Mouse (Mus musculus): ENCODE measurements around the gene Tbc1d2.

Tbc1d2 gene

GRCm38 (mm10) chr4:46650086-46650753, at the start of gene Tbc1d2:
Gene Tbc1d2 (minus strand): TSS chr4:46650209.
- peak within 1 kb of the TSS; percentile 90 for H3K4me3 ChIP-seq (replicated peaks; ENCODE audit: low read length)
- H3K9me3 ChIP-seq (ENCODE audit: low read length) = no peaks in the 10 kb centered on the region
- peaks cover 22% of the 10 kb centered on the region for H3K27me3 ChIP-seq (ENCODE audit: insufficient read depth, low read length)
- H3K4me1 ChIP-seq (replicated peaks; ENCODE audit: low read depth, low read length) = peaks cover 21% of the 10 kb centered on the region
- no peaks in the 10 kb centered on the region; the same call in 1 of the 2 replicates for H3K36me3 ChIP-seq (ENCODE audit: insufficient read depth, low read length)
- TF ChIP-seq CTCF (conservative IDR thresholded peaks at IDR 0.05; ENCODE audit: low read length) (no peak), POU5F1 (IDR thresholded peaks at IDR 0.05; ENCODE audit: borderline replicate concordance, low read length) (no peak), NANOG (IDR thresholded peaks at IDR 0.05; ENCODE audit: borderline replicate concordance, low read length) (no peak)

DNA sequence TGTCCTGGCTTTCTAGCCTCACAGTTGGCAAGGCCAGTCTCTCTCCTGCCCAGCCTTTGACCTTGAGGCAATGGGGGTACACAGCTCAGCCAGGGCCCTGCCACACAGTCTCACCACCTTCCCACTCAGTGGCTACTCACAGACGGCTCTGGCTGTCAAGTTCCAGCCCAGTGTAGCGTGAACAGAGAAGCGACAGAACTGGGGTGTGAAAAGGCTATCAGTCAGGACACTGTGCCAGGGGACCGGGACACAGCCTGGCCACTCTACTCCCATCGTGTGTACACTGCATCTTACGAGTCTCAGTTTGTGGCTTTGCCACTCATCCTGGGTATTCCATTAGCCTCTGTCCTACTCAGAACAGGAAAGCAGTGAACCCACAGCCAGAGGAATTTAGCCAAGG, 46.5 kb upstream of the Tbc1d2 start:
- no peak for TF ChIP-seq NANOG (IDR thresholded peaks at IDR 0.05; ENCODE audit: borderline replicate concordance, low read length)
- no peak for TF ChIP-seq CTCF (conservative IDR thresholded peaks at IDR 0.05; ENCODE audit: low read length)
- no peak for TF ChIP-seq POU5F1 (IDR thresholded peaks at IDR 0.05; ENCODE audit: borderline replicate concordance, low read length)
- H3K27me3 ChIP-seq (ENCODE audit: insufficient read depth, low read length) = peaks cover 11% of the 10 kb centered on the region; the same call in 1 of the 2 replicates
- H3K36me3 ChIP-seq (ENCODE audit: insufficient read depth, low read length) = no peaks in the 10 kb centered on the region
- peaks cover 9% of the 10 kb centered on the region for H3K4me1 ChIP-seq (replicated peaks; ENCODE audit: low read depth, low read length)
- no peak overlapping the region for H3K4me3 ChIP-seq (replicated peaks; ENCODE audit: low read length)
- peaks cover 2% of the 10 kb centered on the region for H3K9me3 ChIP-seq (ENCODE audit: low read length)

GRCm38 (mm10) chr4:46690565-46690964, 40.6 kb upstream of the Tbc1d2 start:
- H3K4me1 ChIP-seq (replicated peaks; ENCODE audit: low read depth, low read length) = peaks cover 7% of the 10 kb centered on the region
- H3K36me3 ChIP-seq (ENCODE audit: insufficient read depth, low read length) = no peaks in the 10 kb centered on the region
- H3K27me3 ChIP-seq (ENCODE audit: insufficient read depth, low read length) = peaks cover 23% of the 10 kb centered on the region
- no peak for TF ChIP-seq POU5F1 (IDR thresholded peaks at IDR 0.05; ENCODE audit: borderline replicate concordance, low read length)
- no peak for TF ChIP-seq NANOG (IDR thresholded peaks at IDR 0.05; ENCODE audit: borderline replicate concordance, low read length)
- TF ChIP-seq CTCF (conservative IDR thresholded peaks at IDR 0.05; ENCODE audit: low read length) = no peak
- peaks cover 6% of the 10 kb centered on the region for H3K9me3 ChIP-seq (ENCODE audit: low read length)
- H3K4me3 ChIP-seq (replicated peaks; ENCODE audit: low read length) = no peak overlapping the region

DNA sequence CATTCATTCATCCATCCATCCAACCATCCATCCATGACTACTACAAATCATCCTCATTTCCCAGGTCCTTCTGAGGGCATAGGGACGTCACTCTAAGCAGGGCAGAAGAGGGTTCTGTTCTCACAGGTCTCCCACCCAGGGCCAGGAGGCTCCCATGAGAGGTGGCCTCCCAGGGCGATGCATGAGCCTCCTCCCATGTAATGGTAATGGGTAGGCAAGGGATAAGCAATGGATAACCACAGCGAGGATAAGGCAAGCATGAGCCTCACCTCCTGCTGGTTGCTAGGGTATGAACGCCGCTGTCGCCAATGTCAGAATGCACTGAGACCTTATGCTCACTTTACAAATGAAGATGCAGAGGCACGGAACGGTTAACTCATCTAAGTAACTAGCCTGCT, 40.0 kb upstream of the Tbc1d2 start:
- Histone ChIP-seq H3K9me3 (ENCODE audit: low read length) (peaks cover 6% of the 10 kb centered on the region), H3K36me3 (ENCODE audit: insufficient read depth, low read length) (no peaks in the 10 kb centered on the region), H3K27me3 (ENCODE audit: insufficient read depth, low read length) (peaks cover 23% of the 10 kb centered on the region), H3K4me3 (replicated peaks; ENCODE audit: low read length) (no peak overlapping the region), H3K4me1 (replicated peaks; ENCODE audit: low read depth, low read length) (peaks cover 7% of the 10 kb centered on the region)
- TF ChIP-seq POU5F1 (IDR thresholded peaks at IDR 0.05; ENCODE audit: borderline replicate concordance, low read length) (no peak), CTCF (conservative IDR thresholded peaks at IDR 0.05; ENCODE audit: low read length) (no peak), NANOG (IDR thresholded peaks at IDR 0.05; ENCODE audit: borderline replicate concordance, low read length) (no peak)

GRCm38 (mm10) chr4:46689397-46690022, 39.5 kb upstream of the Tbc1d2 start:
- peak overlapping the region; percentile 45 for H3K4me3 ChIP-seq (replicated peaks; ENCODE audit: low read length)
- H3K4me1 ChIP-seq (replicated peaks; ENCODE audit: low read depth, low read length) = peaks cover 7% of the 10 kb centered on the region
- H3K9me3 ChIP-seq (ENCODE audit: low read length) = peaks cover 6% of the 10 kb centered on the region
- no peaks in the 10 kb centered on the region for H3K36me3 ChIP-seq (ENCODE audit: insufficient read depth, low read length)
- peaks cover 25% of the 10 kb centered on the region for H3K27me3 ChIP-seq (ENCODE audit: insufficient read depth, low read length)
- TF ChIP-seq NANOG (IDR thresholded peaks at IDR 0.05; ENCODE audit: borderline replicate concordance, low read length) (no peak), CTCF (conservative IDR thresholded peaks at IDR 0.05; ENCODE audit: low read length) (peak; percentile 79)

- no peak for TF ChIP-seq CTCF (conservative IDR thresholded peaks at IDR 0.05; ENCODE audit: low read length)
- no peak for TF ChIP-seq POU5F1 (IDR thresholded peaks at IDR 0.05; ENCODE audit: borderline replicate concordance, low read length)
- no peak for TF ChIP-seq NANOG (IDR thresholded peaks at IDR 0.05; ENCODE audit: borderline replicate concordance, low read length)
- no peak overlapping the region for H3K4me3 ChIP-seq (replicated peaks; ENCODE audit: low read length)
These were observed 38.3 kb upstream of the Tbc1d2 start for GRCm38 (mm10) chr4:46688213-46688832.

DNA sequence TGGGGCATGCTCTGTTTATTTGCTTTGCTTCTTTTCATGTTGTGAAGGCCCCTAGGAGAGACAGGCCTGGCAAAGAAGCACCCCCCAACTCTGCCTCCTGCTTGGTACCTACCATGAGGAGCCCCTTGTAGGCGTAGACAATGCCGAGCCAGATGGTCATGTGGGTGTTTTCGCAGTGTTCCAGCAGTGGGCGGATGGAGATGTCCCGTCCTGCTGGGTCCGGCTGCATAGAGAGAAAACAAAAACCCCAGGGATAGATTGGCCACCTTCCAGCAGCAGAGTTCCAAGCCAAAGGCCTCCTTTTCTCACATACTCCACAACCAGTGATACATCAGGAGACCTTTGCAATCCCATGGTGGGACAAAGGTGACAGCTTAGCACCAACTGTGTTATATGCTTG, 34.2 kb upstream of the Tbc1d2 start:
- TF ChIP-seq POU5F1 (IDR thresholded peaks at IDR 0.05; ENCODE audit: borderline replicate concordance, low read length) (no peak), CTCF (conservative IDR thresholded peaks at IDR 0.05; ENCODE audit: low read length) (no peak), NANOG (IDR thresholded peaks at IDR 0.05; ENCODE audit: borderline replicate concordance, low read length) (no peak)
- no peak overlapping the region for H3K4me3 ChIP-seq (replicated peaks; ENCODE audit: low read length)
- H3K4me1 ChIP-seq (replicated peaks; ENCODE audit: low read depth, low read length) = peaks cover 6% of the 10 kb centered on the region
- peaks cover 14% of the 10 kb centered on the region for H3K27me3 ChIP-seq (ENCODE audit: insufficient read depth, low read length)
- H3K9me3 ChIP-seq (ENCODE audit: low read length) = no peaks in the 10 kb centered on the region
- H3K36me3 ChIP-seq (ENCODE audit: insufficient read depth, low read length) = no peaks in the 10 kb centered on the region

More at GRCm38 (mm10) chr4:46688213-46688832, 38.3 kb upstream of the Tbc1d2 start:
- peaks cover 7% of the 10 kb centered on the region for H3K4me1 ChIP-seq (replicated peaks; ENCODE audit: low read depth, low read length)
- H3K36me3 ChIP-seq (ENCODE audit: insufficient read depth, low read length) = no peaks in the 10 kb centered on the region
- H3K27me3 ChIP-seq (ENCODE audit: insufficient read depth, low read length) = peaks cover 25% of the 10 kb centered on the region
- H3K9me3 ChIP-seq (ENCODE audit: low read length) = peaks cover 6% of the 10 kb centered on the region

- H3K4me3 ChIP-seq (replicated peaks; ENCODE audit: low read length) = no peak overlapping the region
- peaks cover 21% of the 10 kb centered on the region for H3K27me3 ChIP-seq (ENCODE audit: insufficient read depth, low read length)
- H3K9me3 ChIP-seq (ENCODE audit: low read length) = no peaks in the 10 kb centered on the region
- TF ChIP-seq NANOG (IDR thresholded peaks at IDR 0.05; ENCODE audit: borderline replicate concordance, low read length) (no peak), POU5F1 (IDR thresholded peaks at IDR 0.05; ENCODE audit: borderline replicate concordance, low read length) (no peak), CTCF (conservative IDR thresholded peaks at IDR 0.05; ENCODE audit: low read length) (no peak)
- no peaks in the 10 kb centered on the region for H3K36me3 ChIP-seq (ENCODE audit: insufficient read depth, low read length)
- H3K4me1 ChIP-seq (replicated peaks; ENCODE audit: low read depth, low read length) = peaks cover 19% of the 10 kb centered on the region
These were observed 26.6 kb upstream of the Tbc1d2 start for GRCm38 (mm10) chr4:46676646-46677045.
